Mouse (Mus musculus): ENCODE results near the gene Ankrd10.
"Not testable (repeated sequence)": the region's sequence is repeated elsewhere in the genome, so short reads cannot be mapped to it uniquely, and the experiment has no call there.

Ankrd10 gene

DNA sequence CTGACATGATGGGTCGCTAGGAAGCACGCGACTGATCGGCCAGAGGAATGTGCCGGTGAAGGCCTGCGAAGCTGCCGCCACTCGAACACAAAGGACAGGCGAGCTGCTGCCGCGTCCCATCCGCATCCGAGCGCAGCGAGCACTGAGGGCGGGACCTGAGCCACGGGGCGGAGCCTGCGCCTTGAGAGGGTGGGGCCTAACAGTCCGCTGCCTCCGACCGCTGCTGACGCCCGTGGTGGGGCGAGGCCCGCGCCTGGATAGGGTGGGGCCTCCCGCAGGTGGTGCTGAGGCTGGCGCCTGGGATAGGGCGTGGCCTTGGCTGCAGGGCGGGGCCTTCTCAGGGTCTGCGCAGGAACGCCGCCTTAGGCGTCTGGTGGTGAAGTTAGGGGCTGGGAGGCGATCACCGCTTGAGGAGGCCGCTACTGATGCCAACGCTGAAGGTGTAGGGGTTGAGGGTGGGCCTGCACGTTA is at the start of gene Ankrd10:
Gene Ankrd10, minus strand, starts transcription at position 147 of the 471 bp plus-strand sequence.
- in situ Hi-C loops (cut with MboI, MseI), result no loop called here

DNA sequence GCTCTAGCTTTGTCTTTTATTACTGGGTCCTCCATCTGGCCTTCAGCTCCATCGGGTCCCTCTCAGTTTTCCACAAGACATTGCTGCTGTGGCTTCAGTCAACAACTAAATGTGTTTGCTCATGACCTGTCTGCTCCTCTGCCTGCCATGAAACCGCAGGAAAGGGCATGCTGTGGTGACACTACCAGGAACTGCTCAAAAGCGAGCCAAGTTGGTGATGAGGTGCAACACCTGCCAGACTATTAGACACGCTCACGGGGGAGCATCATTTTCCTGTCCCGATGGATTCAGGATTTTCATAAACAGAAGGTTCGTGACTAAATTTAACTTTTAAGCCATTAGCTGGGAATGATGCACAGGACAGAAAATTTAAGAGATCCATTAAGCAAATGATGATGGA is 49.0 kb upstream of the Ankrd10 start:
- in situ Hi-C loops (cut with MboI, MseI), result loop anchor here (25.0 kb wide), 1 partner anchor 422 kb away; no protein-coding TSS in a partner anchor

DNA sequence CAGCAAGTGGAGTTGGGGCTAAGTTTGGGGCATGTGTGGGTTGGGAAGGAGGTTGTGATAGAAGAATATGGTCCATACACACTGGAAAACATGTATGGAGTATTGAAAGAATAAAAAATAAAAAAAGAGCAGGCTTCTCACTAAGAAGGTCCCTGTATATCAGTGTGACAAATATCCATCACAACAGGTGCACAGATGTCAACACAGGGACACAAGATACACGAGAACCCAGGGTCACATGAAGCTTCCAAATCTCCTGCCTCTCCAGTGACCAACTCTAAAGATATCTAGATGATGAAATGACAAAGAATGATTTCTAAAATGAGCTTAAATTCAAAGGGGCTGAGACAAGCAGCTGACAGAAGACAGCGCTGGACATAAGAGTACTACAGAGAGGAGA is 32.8 kb upstream of the Ankrd10 start:
- in situ Hi-C loops (cut with MboI, MseI), result no loop called here

DNA sequence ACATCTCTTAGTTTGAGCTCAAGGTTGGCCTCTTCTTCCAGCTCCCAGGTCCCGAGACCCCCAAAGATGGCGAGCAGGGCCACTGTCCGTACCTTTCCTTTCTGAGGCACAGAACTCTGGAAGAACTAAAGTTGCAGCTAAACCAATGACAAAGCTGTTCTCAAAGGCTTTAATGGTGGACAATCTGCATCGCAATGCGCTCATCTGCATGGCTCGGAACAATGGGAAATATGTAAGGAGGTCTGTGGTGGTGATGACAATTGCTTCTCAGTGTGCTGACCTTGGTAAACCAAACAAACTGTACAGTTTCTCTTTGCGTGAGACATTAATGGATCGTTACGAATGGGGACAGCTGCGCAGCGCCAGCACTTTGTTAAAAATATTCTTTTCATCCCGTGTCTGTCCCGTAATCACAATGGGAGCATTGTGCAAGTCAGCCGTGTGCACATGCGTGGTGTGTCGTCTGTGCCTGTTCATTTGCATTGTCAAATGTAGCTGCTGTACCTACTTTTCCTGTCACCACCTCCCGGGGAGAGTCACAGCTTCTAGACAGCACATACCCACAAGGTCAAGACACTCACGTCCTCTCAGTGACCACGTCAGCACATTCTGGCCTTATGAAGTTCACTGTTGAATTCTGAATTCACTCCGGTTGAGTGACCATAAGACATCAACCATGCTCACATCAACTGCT is 30.6 kb upstream of the Ankrd10 start:
- in situ Hi-C loops (cut with MboI, MseI), result not testable (repeated sequence)

DNA sequence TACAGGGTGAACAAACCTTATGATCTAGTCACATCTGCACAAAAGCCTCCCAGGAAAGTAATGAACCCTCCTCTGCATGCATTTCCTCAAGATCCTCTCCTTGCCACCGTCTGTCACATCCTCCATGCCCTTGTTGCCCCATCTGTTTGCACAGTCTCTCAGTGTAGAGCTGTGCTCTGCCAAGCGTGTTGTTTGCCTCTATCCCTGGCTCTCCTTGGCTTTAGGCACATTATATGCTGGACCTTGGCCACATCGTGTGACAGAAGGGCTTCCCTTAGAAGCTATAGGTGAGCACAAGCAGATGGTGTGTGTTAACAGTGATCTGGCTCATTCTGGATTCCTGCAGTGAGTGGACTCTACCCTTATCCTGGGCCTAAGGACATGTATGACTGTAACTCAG is 26.4 kb upstream of the Ankrd10 start:
- in situ Hi-C loops (cut with MboI, MseI), result no loop called here

DNA sequence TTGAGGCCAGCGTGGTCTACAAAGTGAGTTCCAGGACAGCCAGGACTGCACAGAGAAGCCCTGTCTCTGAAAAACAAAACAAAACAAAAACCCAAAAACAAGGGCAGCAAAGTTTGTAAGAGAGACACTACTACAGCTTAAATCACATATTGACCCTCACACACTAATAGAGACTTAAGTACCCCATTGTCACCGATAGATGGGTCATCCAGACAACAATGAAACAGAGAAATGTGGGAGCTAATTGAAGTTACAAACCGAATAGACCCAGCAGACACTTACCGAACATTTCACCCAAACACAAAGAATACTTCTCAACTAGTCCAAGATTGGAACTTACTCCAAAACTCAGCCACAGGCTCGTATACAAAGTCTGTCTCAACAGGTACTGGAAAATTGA is 14.5 kb upstream of the Ankrd10 start:
- in situ Hi-C loops (cut with MboI, MseI), result no loop called here

DNA sequence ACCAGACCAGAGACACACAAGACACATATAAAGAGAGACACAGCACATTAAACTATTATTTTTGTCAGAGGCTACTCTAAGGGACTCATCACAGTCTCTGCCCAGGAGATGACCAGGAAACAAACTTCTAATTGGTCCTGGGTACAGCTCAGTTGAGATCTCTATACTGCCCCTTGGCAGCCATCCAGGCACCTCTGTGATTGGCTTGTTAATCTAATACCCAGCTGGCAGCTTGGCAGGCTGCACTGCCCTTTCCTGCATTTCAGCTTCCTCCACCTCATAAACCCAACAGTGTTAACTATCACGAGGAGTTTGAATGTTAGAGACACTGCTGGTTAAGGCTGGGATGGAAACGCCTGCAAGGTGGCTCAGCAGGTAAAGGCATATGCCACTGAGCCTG is 7.6 kb upstream of the Ankrd10 start:
- in situ Hi-C loops (cut with MboI, MseI), result no loop called here

DNA sequence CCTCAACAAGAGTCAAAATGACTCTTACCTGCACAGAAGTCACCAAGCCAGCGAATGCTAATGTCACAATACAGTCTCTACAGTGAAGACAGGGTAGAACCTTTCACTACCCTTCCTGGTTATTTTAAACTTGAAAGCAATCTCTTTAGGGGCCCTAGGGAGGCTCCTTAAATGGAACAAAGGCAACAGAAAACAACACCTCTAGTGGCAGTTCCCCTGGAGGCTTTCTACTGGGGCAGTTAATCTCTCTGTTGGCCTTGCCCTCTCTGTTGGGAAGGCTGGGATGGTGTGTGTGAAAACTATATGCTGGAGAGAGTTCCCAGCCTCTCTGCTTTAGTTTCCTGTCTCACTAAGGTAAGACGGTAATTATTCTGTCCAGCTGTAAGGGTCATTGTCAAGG is 5.0 kb upstream of the Ankrd10 start:
- in situ Hi-C loops (cut with MboI, MseI), result no loop called here

DNA sequence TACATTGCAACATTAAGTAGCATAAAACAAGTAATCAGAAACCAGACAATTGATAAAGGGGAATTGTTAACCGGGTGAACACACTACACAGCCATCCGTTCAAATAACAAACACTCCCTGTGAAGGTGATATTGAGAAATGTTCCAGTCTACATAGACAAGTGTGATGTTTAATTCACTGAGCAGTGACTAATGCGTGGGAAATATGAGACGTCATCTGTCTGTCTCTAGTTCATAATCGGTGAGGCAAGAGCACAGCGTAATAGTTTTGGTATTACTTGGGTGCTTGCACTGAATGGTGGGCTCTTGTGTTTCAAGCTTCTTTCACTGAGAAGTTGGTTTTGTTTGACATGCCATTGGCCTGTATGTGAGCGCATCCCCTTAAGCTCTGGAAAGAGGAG is 2.0 kb upstream of the Ankrd10 start:
- in situ Hi-C loops (cut with MboI, MseI), result no loop called here

DNA sequence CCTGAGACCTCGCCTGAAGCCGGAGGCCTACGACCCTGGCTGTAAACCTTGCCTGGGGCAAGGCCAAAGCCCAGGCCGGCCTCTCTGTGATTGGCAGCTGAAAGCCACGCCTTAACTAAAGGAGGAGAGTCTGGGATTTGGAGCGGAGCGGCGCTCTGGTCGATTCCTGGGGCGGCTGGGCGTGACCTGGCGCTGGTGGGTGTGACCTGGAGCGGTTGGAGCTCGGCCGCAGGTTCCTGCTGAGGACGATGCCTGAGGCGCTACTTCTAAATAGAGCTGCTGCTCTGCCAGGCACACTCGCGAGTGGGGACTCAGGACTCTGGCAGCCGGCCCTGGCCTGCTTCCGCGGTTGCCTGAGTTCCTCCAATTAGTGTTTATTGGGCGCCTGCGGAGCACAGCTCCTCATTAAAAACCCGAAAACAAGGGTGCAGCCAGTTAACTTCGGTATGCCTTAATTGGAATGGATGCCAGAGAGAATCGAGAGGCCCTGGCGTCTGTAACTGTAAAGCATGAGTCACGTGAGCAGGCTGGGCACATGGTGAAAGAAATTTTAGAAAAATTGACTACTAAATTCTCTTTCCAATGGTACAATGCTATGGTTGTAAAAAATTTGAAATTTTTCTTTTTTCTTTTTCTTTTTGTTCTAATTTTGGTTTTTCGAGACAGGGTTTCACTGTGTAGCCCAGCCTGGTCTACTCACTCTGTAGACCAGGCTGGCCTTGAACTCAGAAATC is 934 bp upstream of the Ankrd10 start:
- in situ Hi-C loops (cut with MboI, MseI), result no loop called here

DNA sequence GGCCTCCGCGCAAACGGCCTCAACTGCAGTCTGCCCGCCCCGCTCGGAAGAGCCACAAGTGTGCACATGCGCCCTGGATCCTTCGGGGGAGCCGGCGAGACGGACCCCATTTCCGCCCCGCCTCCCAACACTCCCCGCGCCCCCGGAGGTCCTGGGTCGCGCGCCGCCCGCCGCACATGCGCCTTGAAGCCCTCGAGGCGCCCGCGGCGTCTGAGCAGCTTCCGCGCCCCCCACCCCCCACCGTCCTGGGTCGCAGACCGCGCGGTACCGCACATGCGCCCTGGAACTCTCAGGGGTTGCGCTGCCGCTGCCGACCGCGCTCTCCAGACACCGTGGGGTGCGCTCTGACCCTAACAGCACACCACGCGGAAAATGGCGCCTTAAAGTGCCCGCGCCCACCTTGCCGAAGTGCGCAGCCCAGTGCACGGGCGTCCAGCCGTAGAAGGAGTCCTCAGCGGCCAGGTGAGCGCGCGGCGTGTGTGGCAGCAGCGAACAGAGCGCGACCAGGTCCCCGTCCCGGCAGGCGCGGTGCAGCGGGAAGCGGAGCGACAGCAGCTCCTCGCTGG is 462 bp downstream of the Ankrd10 start:
- in situ Hi-C loops (cut with MboI, MseI), result no loop called here

DNA sequence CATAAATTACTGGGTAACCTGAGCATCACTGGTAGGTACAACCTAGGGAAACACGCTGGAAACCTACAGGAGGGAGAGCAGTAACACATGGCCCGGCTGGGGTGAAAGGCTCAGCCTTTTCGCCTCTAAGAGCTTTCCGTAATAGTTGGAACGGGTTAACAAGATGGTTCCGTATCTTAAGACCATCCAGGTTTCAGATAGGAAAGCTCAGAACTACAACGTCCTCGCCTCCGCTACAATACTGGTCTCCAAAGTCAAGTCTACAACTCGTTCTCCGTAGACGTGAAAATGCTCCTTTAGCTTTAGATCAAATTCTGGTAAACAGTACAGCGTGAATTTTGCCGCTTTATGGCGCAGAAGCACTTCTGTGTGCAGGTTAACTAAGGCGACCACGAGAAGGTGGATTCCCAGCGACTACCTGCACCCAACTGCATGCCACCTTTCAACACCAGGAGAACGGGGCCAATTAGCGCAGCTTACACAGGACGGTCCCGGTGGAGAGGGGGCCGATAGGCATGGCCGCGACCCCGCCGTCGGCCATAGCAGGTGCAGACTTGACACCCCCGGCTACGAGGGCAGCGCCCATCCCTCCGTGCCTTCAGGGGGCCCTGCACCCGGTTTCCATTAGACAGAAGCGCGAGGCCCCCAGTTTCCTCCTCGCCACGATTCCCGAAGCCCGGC is 1.1 kb downstream of the Ankrd10 start:
- in situ Hi-C loops (cut with MboI, MseI), result no loop called here

DNA sequence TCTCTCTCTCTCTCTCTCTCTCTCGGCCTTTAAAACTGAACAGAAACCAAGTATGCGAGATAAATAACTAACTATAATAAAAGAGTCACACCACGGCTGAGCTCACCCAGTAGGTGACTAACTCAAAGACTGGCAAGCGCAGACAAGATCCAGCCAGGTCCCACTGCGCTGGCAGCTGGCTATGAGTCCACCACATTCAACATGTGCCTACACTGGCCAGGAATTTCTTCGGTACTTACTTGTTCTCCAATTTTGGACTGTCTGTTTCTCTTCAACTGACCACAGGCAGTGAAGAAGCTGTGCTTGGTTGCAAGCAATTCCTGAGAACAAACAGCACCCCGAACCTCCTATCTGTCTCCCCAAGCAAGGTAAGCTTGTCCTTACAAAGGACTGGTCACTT is 2.1 kb downstream of the Ankrd10 start:
- in situ Hi-C loops (cut with MboI, MseI), result no loop called here

DNA sequence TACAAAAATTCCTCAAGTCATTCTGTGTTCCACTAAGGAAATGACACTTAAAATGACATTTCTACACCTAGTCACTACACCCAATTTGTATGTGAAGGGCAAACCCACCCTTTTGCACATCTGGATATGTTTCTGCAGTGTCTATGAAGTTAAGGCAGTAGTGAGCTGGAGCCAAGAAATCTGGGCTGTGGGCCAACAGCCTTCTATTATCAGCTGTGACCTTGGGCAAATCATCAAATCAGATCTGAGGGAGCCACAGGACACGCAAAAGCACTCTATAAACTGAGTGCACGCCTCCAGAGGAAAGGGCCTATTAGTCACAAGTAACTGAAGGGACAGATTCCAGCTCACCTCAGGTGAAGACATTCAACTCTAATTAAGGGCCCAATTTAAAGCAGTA is 3.2 kb downstream of the Ankrd10 start:
- in situ Hi-C loops (cut with MboI, MseI), result no loop called here

DNA sequence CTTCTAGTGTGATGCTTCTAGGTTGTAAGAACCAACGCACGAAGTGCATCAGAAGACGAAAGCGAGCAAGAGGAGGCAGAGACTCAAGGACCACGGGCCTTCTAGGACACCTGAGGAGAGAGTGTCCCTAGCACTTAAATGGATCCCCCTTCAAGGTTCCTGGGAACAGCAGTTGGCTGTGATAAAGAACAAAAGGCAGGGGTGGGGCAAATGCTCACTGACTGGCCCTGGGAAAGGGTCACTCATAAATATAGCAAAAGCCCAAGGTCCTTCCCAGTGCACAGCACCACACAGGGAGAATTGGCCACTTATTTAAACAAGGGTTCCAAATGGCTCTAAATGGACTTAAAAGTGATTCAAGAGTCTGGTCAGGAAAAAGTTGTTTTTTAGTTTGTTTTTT is 6.4 kb downstream of the Ankrd10 start:
- in situ Hi-C loops (cut with MboI, MseI), result no loop called here

DNA sequence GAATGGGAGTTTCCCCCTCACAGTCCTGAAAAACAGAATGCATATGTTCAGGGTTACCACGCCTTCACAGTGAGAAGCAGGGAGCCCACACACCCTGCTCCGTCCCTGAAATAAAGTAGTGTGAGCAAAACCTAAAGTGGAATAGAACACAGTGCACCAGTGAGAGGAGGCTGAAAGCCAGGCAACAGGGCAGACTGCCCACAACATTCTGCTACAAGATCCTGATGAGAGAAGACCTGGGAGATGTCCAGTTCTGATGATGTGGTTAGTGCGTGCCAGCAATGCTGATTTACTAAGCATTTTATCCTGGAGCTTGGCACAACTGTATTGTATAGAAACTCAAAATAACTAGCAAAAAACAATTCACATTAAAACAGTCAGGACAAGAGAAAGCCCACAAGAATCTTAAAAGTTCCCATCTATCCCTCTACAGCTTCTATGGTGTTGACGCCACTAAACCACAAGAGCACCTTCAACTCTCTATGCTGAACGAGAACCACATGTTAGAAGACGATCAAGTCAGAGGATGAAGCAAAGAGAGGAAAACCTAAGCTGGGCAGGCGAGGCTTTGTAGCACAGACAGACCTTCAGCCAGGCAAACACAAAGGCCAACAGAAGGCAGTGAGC is 6.9 kb downstream of the Ankrd10 start:
- in situ Hi-C loops (cut with MboI, MseI), result no loop called here

DNA sequence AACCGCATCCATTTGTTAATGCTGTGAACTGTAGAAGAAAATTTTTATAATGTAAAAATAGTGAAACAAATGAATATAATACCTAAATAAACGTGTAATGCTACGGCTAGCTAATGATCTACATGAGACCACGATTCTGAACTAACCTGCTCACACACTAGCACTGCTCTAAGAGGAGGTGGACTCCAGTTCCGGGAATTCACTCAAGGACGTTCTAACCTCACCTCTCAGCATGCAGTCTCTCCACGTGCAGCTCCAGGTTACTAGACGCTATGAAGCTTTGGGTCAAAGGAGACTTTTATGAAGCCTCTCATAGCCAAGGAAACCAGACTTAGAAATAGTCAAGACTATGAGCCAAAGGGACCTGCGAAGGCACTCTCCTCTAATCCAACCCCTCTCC is 7.8 kb downstream of the Ankrd10 start:
- in situ Hi-C loops (cut with MboI, MseI), result no loop called here

DNA sequence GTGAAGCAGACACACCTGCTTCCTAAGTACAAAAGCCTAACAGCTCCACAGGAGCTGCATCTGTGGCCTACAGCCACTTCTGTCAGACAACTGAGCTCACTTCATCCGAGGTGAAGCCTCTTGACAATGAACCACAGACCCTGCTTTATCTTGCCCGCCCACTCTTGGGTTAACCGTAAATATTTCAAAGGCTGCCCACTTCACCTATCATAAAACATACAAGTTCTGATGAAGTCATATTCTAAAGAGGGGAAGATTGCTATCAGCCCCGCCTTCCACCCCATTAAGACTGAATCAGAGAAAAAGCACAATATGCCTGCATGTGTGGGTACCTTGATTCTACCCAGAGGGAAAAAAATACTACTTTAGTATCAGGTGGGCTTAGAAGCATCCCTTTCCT is 10.5 kb downstream of the Ankrd10 start:
- in situ Hi-C loops (cut with MboI, MseI), result no loop called here

DNA sequence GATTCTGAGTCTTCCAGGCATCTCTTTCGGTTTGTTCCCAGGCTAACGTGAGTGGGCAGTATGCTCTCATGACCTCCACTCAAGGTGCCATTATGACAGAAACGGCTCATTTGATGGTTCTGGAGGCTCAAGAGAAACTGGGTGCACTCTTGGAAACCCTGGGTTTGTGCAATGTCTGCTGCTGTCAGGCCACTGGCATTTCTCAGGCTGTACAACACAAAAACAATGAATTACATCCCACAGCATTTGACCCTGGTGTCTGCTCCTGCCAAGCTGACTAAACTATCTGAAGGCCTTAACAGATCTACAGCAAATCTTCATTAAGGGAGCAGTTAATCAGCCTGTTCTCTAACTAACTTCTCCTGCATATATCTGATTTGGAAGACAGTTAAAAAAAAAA is 16.5 kb downstream of the Ankrd10 start:
- in situ Hi-C loops (cut with MboI, MseI), result loop anchor here (5.0 kb wide), 1 partner anchor 72 kb away; no protein-coding TSS in a partner anchor

DNA sequence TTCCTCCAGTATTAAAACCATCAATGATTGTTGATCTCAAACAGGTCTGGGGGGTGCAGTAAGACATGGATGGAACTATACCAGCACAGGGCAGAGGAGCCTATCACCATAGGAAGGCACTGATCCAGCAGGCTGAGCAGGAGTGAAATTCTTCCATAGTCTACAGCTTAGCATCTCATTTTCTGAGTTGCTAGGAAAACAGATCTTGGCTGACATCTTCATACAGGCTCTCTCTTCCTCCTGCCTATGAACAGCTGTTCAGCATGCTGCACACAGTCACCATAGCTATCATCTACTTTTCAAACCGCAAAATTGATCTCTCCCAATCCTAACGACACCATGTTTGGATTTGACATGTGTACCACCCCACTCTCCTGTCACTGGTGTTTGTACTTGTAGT is 17.5 kb downstream of the Ankrd10 start:
- in situ Hi-C loops (cut with MboI, MseI), result loop anchor here (5.0 kb wide), 1 partner anchor 71 kb away; no protein-coding TSS in a partner anchor

DNA sequence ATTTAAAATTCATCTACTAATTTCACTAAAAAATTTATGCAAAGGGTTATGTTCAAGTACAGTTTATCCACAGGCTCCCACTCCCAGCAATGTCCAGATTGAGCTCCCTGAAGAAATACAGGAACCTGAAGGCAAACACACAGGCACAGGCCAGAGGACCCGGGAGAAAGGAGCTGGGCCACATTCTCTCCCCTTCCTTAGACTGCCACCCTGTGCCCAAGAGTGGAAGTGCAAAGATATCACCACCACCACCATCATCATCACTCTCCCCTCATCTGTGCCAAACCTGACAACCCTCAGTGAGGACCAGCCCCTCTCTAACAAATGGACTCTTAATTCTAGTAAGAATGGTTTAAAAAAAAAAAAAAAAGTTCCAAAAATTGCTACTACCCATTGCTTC is 19.3 kb downstream of the Ankrd10 start:
- in situ Hi-C loops (cut with MboI, MseI), result loop anchor here (5.0 kb wide), 1 partner anchor 69 kb away; no protein-coding TSS in a partner anchor

Data from T-helper 1 cell (primary cell).